In the genomic region with DNA sequence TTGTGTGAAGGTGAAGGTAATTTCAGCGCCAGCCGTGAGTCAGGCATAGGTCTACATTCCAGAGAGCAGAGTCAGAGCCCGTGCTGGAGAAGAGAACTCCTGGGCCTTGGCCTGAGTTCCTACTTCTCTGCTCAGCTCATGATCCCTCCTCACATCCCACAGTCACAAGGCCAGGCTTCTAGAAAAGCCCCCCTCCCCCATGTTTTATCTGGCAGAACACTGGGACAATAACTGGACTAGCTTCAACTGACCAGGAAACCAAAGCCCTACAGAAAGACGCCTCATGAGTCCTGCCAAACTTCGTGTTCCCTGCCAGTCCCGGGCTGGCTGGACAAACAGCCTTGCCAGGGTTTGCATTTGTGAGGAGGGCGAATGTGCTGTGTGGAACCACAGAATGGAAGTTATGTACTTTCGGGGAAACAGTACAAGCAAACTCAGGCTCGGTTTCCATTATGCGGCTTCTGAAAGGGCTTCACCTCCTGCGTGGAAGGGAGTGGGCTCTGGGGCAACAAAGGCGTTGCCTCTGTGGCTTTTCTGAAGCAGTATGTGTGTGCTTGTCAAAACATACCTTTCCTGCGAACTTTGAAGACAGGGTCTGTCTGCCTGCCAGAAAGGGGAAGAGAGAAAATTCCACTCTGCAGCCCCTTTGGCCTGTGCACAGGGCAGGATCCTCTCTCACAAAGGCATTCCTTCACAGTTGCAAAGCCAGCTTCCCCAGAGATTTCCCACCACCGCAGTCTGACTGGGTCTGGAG, we compare ENCODE assay signal across 8 mouse cellular contexts.
DNase-seq lines count a peak whose midpoint lies in the region; ATAC-seq and TF ChIP-seq lines count a peak whose summit lies in the region.

No protein-coding gene starts in this region.

- peak; percentile 16 for DNase-seq in MEL (ENCODE audit: low read depth, low spot score)
- peak; percentile 36 for DNase-seq in gastrocnemius, postnatal 14 days
- DNase-seq in hindbrain, postnatal 0 days (ENCODE audit: low spot score): peak; percentile 80
- peak; percentile 52 for DNase-seq in left cerebral cortex, postnatal 4 days
- no peak for DNase-seq in spleen, adult 18-20 months
- DNase-seq in thymus, postnatal 25 days: no peak

- H3K9me3 ChIP-seq in MEL (replicated peaks; ENCODE audit: insufficient read depth, low read length): no peaks in the 10 kb centered on the region
- no peaks in the 10 kb centered on the region for H3K9me3 ChIP-seq in hindbrain, postnatal 0 days (ENCODE audit: low read length)

- H3K4me2 ChIP-seq in hindbrain, postnatal 0 days (ENCODE audit: low read depth, low read length): no peak overlapping the region
- peak overlapping the region; percentile 46 for H3K4me2 ChIP-seq in myocyte (ENCODE audit: low read depth)

- H3K27me3 ChIP-seq in MEL (ENCODE audit: control insufficient read depth in 1 of 2, insufficient read depth in 2 of 2, low read length in 2 of 2) (no peaks in the 10 kb centered on the region), myocyte (ENCODE audit: control insufficient read depth, insufficient read depth, insufficient read length) (no peaks in the 10 kb centered on the region)
- no peaks in the 10 kb centered on the region for H3K27me3 ChIP-seq in hindbrain, postnatal 0 days (ENCODE audit: insufficient read depth, low read length)

- H3K27ac ChIP-seq in MEL (ENCODE audit: control insufficient read depth, low read depth, low read length): no peak overlapping the region
- peak overlapping the region; percentile 82 for H3K27ac ChIP-seq in hindbrain, postnatal 0 days

- peaks cover 8 to 16% of the 10 kb centered on the region in 2 experiments for H3K4me1 ChIP-seq in MEL (ENCODE audit: control insufficient read depth in 1 of 2, insufficient read depth in 2 of 2, low read length in 2 of 2)
- peaks cover 18% of the 10 kb centered on the region; the same call in 1 of the 2 replicates for H3K4me1 ChIP-seq in hindbrain, postnatal 0 days (ENCODE audit: insufficient read depth, low read length)

- intact Hi-C loops in gastrocnemius, postnatal 14 days (cut with DNase I; ENCODE audit: low total_unique reads): no loop called here
- intact Hi-C loops in left cerebral cortex, postnatal 4 days (cut with DNase I): no loop called here

- no peak for TF ChIP-seq EP300 in MEL (IDR thresholded peaks at IDR 0.05; ENCODE audit: low read depth in 1 of 2, low read length in 2 of 2)

- no peak for TF ChIP-seq RAD21 in MEL (IDR thresholded peaks at IDR 0.05; ENCODE audit: low read depth, low read length)

- no peak overlapping the region for H3ac ChIP-seq in myocyte (ENCODE audit: control insufficient read depth, insufficient read length)

- 35% methylated on average over 14 of the region's 14 CpGs for WGBS in hindbrain, postnatal 0 days

- no peak overlapping the region for H3K9ac ChIP-seq in MEL (ENCODE audit: control insufficient read depth, low read depth, low read length, poor library complexity, severe bottlenecking)
- no peak overlapping the region for H3K9ac ChIP-seq in hindbrain, postnatal 0 days (replicated peaks; ENCODE audit: low read length)

- H3K4me3 ChIP-seq in MEL (ENCODE audit: control insufficient read depth in 1 of 2, insufficient read depth in 1 of 2, low read depth in 2 of 2, low read length in 2 of 2): no peak overlapping the region
- H3K4me3 ChIP-seq in hindbrain, postnatal 0 days (ENCODE audit: low read length): no peak overlapping the region
- H3K4me3 ChIP-seq in myocyte: no peak overlapping the region

- no peak for TF ChIP-seq CTCF in MEL (IDR thresholded peaks at IDR 0.05 in 2 of 3, conservative IDR thresholded peaks at IDR 0.05 in 1 of 3; ENCODE audit: control insufficient read depth in 1 of 3, insufficient read depth in 1 of 3, low read depth in 2 of 3, low read length in 3 of 3, poor library complexity in 1 of 3, severe bottlenecking in 1 of 3)
- TF ChIP-seq CTCF in hindbrain, postnatal 0 days (IDR thresholded peaks at IDR 0.05; ENCODE audit: low read depth): no peak

- H3K36me3 ChIP-seq in MEL (ENCODE audit: control insufficient read depth in 1 of 2, insufficient read depth in 2 of 2, low read length in 2 of 2): peaks cover 0 to 4% of the 10 kb centered on the region in 2 experiments; a peak in 2 of 4 replicates
- H3K36me3 ChIP-seq in hindbrain, postnatal 0 days (ENCODE audit: insufficient read depth, low read length): no peaks in the 10 kb centered on the region
- no peaks in the 10 kb centered on the region for H3K36me3 ChIP-seq in myocyte (ENCODE audit: control insufficient read depth, insufficient read depth)

- ATAC-seq in common myeloid progenitor, adult 5-6 weeks (replicated peaks; ENCODE audit: low read depth, poor library complexity, severe bottlenecking): peak; percentile 45; the same call in 1 of the 2 replicates
- peak; percentile 87 for ATAC-seq in hindbrain, postnatal 0 days

- TF ChIP-seq POLR2A in MEL (IDR thresholded peaks at IDR 0.05; ENCODE audit: control insufficient read depth in 1 of 2, insufficient read depth in 1 of 2, low read depth in 1 of 2, low read length in 2 of 2, poor library complexity in 1 of 2) (no peak), myocyte (IDR thresholded peaks at IDR 0.05; ENCODE audit: insufficient read length, low read depth) (no peak)

- no peaks in the 10 kb centered on the region for H3K79me2 ChIP-seq in MEL (ENCODE audit: control insufficient read depth, insufficient read depth, low read length, poor library complexity)
- no peaks in the 10 kb centered on the region for H3K79me2 ChIP-seq in myocyte (ENCODE audit: control insufficient read depth, insufficient read depth)

TF ChIP-seq in MEL, 35 proteins besides CTCF, POLR2A, EP300 and RAD21:
- TF ChIP-seq CHD1 (IDR thresholded peaks at IDR 0.05; ENCODE audit: low read depth, low read length) (no peak), ETS1 (IDR thresholded peaks at IDR 0.05; ENCODE audit: low read depth, low read length) (no peak), ZKSCAN1 (IDR thresholded peaks at IDR 0.05; ENCODE audit: low read depth, low read length) (no peak)

TF ChIP-seq in myocyte, 11 proteins besides CTCF, POLR2A, EP300 and RAD21:
- TF ChIP-seq CEBPB (IDR thresholded peaks at IDR 0.05; ENCODE audit: insufficient read depth, poor library complexity, severe bottlenecking) (no peak), TCF3 (IDR thresholded peaks at IDR 0.05; ENCODE audit: insufficient read length, low read depth) (no peak), MYOG (IDR thresholded peaks at IDR 0.05; ENCODE audit: control insufficient read depth in 1 of 3, insufficient read depth in 1 of 3, insufficient read length in 2 of 3, low read depth in 2 of 3) (peak in 1 of 3 experiments; percentile 29)
TF ChIP-seq in myocyte: peak in this region for 1.

Comparison
In these comparisons a context has a peak if more than half of its experiments do, and no peak if none do; other contexts are left out.
1. DNase-seq: peak in MEL (single experiment), gastrocnemius, postnatal 14 days (single experiment), hindbrain, postnatal 0 days (single experiment) and left cerebral cortex, postnatal 4 days (single experiment); none in spleen, adult 18-20 months (0 of 2) and thymus, postnatal 25 days (single experiment).